Mouse (Mus musculus): ENCODE measurements at regions not wholly inside any gene's neighbourhood (a gene's known extent, or its start where the extent isn't known, plus 50 kb on each side); places are given as distances from the start of the nearest gene placed in this dataset.
A peak's percentile ranks its signal among the peaks of the same experiment; 100 is the strongest.
"Not testable (repeated sequence)": the region's sequence is repeated elsewhere in the genome, so short reads cannot be mapped to it uniquely, and the experiment has no call there.

DNA sequence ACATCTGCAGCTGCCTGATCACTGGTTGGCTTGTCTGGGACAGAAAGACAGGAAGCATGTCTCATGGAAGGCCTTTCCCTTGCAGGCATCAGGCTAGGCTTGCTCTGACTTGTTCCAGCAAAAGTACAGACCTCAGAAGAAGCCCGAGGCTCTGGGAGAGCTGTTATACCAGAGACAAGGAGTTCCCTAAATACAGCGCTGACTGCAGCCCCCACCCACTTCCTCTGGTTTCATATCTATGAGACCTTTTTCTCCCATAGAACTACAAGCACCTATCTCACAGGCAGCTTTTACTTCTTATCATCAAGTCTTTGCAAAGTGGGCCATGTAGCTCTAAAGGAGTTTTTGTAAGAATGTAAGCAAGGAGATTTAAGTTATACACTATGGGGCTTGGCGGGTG lies 312.2 kb upstream of the Vmn1r3 start:
- DNase-seq (ENCODE audit: low read depth): not testable (repeated sequence)

DNA sequence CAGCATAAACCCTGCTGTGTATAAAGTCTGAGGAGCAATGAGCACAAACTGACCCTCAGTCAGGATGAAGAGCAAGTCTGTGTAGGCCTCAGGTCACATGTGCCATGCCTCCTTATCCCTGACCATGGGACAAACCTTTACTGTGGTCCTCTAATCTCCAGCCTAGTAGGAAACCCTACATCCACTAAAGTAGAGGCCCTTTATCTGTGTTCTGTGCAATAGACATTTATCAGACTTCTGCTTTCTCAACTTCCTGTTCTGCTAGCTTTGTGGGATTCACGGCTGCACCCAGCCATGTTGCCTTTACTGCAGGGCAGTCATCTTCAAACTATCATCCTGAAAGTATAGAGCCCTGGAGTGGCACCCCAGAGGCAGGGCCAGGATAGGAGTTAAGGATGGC lies 310.8 kb upstream of the Vmn1r3 start:
- not testable (repeated sequence) for DNase-seq (ENCODE audit: low read depth)

GRCm38 (mm10) chr4:3494123-3494681 lies 309.0 kb upstream of the Vmn1r3 start:
- DNase-seq (ENCODE audit: low read depth): not testable (repeated sequence)

DNA sequence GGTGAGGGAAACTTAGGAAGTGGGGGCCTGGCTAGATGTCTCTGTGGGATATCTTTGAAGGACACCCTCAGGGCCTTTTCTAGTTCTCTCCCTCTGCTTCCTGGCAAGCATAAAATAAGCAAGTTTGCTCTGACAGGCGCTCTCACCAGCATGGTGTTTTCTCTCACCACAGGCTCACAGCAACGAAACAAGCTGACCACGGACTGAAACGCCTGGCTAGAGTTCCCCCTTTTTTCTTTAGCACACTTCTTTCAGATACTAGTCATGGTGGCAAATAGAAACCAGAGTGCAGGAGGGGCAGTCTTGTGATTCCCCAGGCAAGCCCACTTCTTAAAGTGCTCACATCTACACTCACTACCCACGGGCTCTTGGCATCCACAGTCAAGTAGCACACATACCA lies 305.7 kb upstream of the Vmn1r3 start:
- not testable (repeated sequence) for DNase-seq (ENCODE audit: low read depth)

GRCm38 (mm10) chr4:3482092-3482491 lies 296.9 kb upstream of the Vmn1r3 start:
- DNase-seq (ENCODE audit: low read depth): no peak
- TF ChIP-seq CTCF (IDR thresholded peaks at IDR 0.05; ENCODE audit: borderline replicate concordance, extremely low read depth, insufficient read depth, insufficient read length) (no peak), POLR2A (IDR thresholded peaks at IDR 0.05; ENCODE audit: borderline replicate concordance, extremely low read depth, insufficient read depth, insufficient read length, poor library complexity, severe bottlenecking) (no peak)

GRCm38 (mm10) chr4:3456773-3457172 lies 271.6 kb upstream of the Vmn1r3 start:
- TF ChIP-seq CTCF (IDR thresholded peaks at IDR 0.05; ENCODE audit: borderline replicate concordance, extremely low read depth, insufficient read depth, insufficient read length): no peak
- TF ChIP-seq POLR2A (IDR thresholded peaks at IDR 0.05; ENCODE audit: borderline replicate concordance, extremely low read depth, insufficient read depth, insufficient read length, poor library complexity, severe bottlenecking): no peak
- DNase-seq (ENCODE audit: low read depth): no peak

DNA sequence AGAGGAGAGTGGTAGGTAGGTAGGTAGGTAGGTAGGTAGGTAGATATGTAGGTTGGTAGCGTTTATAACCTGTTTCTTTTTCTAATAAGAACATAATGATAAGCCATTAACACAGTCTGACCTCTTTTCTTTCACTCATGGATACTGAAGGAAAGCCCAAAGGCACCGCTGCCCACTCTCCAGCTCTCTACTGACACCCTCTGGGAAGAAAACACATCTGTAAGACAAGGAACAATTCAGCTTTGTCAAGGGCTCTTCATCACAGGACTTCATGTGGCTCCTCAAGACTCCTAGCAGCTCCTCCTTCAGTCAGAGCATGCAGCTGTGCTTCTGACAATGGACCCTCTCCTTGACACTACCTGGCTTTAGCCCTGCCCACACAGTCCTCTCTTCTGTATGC lies 252.2 kb upstream of the Vmn1r3 start:
- not testable (repeated sequence) for DNase-seq (ENCODE audit: low read depth)

GRCm38 (mm10) chr4:3427968-3428367 lies 242.8 kb upstream of the Vmn1r3 start:
- DNase-seq (ENCODE audit: low read depth): no peak
- TF ChIP-seq CTCF (IDR thresholded peaks at IDR 0.05; ENCODE audit: borderline replicate concordance, extremely low read depth, insufficient read depth, insufficient read length) (no peak), POLR2A (IDR thresholded peaks at IDR 0.05; ENCODE audit: borderline replicate concordance, extremely low read depth, insufficient read depth, insufficient read length, poor library complexity, severe bottlenecking) (no peak)

DNA sequence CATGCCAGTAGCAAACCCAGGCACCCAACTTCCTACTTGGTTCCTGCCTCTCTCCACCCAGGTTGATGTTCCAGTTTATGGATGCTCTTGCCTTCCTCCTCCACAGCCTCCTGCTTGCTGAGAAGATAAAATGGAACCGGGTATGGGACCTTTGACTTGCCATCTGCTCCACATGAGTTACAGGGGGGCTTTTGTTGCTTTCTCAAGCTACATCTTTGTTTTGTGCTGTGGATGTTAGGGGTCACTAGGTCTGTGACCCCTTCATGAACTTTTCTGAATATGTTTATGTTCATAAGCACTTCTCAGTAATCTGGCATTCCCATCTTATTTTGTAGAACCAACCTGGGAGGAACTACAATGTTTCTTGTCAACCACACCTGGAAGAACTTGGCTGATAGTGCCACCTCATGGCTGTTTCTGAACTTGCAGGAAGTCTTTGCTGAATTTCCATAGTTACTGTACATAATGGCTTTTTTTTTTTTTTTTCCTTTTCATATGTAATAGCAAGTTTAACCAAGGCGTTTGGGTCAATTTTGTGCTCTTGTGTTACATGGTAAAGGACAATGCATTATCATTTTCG lies 234.9 kb upstream of the Vmn1r3 start:
- DNase-seq (ENCODE audit: low read depth): peak; percentile 0
- no peak for TF ChIP-seq CTCF (IDR thresholded peaks at IDR 0.05; ENCODE audit: borderline replicate concordance, extremely low read depth, insufficient read depth, insufficient read length)
- TF ChIP-seq POLR2A (IDR thresholded peaks at IDR 0.05; ENCODE audit: borderline replicate concordance, extremely low read depth, insufficient read depth, insufficient read length, poor library complexity, severe bottlenecking): no peak

DNA sequence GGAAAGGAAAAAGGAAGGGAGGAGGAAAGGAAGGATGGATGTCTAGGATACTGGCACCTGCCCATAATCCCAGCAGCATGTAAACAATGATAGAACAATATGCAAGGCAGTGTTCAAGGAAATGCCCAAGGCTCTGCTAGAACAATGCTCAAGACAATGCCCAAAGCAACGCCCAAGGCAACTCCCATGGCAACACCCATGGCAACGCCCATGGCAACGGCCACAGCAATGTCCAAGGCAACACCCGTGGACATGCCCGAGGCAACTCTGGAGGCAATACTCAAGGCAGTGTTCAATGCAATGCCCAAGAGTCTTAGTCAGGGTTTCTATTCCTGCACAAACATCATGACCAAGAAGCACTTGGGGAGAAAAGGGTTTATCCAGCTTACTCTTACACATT lies 231.5 kb upstream of the Vmn1r3 start:
- DNase-seq (ENCODE audit: low read depth): no peak
- TF ChIP-seq CTCF (IDR thresholded peaks at IDR 0.05; ENCODE audit: borderline replicate concordance, extremely low read depth, insufficient read depth, insufficient read length) (no peak), POLR2A (IDR thresholded peaks at IDR 0.05; ENCODE audit: borderline replicate concordance, extremely low read depth, insufficient read depth, insufficient read length, poor library complexity, severe bottlenecking) (no peak)

GRCm38 (mm10) chr4:3414442-3415022 lies 229.4 kb upstream of the Vmn1r3 start:
- not testable (repeated sequence) for DNase-seq (ENCODE audit: low read depth)

DNA sequence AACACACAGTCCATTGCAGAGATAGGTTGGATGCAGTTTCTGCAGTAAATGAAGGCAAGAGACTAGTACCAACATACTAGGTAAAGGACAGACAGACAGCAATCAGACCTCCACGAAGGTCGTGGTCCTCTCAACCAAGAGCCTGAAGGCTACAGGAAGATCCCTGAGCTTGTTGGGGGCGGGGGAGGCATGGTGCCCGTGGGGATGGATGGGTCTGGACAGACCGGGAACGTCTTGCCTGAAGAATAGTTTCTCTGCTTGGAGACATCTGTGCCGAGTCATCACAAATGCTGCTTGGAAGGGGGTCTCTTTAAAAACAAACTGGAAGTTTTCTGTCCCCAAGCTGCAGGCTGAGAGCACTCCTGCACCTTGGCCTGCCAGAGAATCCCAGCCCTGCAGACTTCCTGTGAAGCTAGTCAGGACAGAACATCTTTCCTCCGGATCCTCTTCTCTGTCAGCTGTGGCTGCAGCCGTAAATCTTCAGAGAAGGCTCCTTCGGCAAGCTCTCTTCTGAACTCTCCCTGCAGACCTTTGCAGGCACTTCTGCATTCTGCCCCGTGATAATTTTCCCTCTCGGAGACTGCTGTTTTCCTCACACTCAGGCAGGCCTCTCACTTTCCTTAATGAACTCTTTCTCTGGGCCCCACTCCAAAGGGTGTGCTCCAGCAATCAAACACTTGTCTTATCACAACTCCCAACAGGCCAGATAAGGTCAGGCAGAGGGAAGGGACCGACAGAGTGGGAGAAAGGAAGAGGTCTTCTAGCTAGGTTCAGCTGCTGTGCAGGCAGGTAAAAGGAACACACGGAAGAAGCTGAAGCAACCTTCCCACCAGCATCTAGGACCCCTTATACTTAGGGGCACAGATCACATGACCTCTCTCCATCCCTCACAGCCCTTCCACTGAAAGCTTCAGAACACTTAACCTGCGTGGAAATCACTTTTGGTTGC lies 228.6 kb upstream of the Vmn1r3 start:
- TF ChIP-seq CTCF (IDR thresholded peaks at IDR 0.05; ENCODE audit: borderline replicate concordance, extremely low read depth, insufficient read depth, insufficient read length) (no peak), POLR2A (IDR thresholded peaks at IDR 0.05; ENCODE audit: borderline replicate concordance, extremely low read depth, insufficient read depth, insufficient read length, poor library complexity, severe bottlenecking) (no peak)
- DNase-seq (ENCODE audit: low read depth): no peak

GRCm38 (mm10) chr4:3412323-3412722 lies 227.2 kb upstream of the Vmn1r3 start:
- DNase-seq (ENCODE audit: low read depth): not testable (repeated sequence)

- DNase-seq (ENCODE audit: low read depth): not testable (repeated sequence)
These were observed 217.7 kb upstream of the Vmn1r3 start for GRCm38 (mm10) chr4:3402856-3403255.

DNA sequence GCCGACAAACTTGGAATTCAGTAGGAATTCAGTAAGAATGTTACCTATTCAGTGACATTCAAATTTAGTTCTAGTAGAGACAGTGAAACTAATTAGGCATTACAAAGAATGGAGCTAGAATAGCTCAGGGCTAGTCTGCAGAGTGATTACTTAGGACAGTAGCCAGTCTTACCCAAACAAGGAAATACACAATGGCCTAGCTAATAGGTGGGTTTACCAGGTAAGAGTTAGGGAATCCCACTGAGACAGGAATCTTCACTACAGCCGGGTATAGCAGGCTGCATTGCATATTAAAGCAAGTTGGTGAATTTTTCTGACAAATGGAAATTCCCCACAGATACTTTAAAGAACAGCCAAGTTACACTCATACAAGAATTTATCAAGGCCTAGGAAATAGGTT lies 216.6 kb upstream of the Vmn1r3 start:
- not testable (repeated sequence) for DNase-seq (ENCODE audit: low read depth)

DNA sequence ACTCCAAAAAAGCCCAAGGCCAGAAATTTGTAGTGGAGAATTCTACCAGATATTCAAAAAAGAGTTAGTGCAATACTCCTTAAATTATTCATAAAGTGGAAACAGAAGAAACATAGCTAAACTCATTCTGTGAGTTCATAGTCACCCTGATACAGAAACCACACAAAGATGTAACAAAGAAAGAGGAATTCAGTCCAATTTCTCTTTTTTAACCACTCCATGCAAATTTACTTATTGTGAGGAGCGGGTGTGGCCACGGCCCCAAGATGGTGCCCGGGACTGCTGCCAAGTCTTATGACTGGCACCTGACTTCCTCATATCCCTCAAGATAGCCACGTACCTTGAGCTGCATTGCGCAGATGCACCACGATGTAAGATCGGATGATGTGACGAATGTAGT lies 206.4 kb upstream of the Vmn1r3 start:
- DNase-seq (ENCODE audit: low read depth): not testable (repeated sequence)

DNA sequence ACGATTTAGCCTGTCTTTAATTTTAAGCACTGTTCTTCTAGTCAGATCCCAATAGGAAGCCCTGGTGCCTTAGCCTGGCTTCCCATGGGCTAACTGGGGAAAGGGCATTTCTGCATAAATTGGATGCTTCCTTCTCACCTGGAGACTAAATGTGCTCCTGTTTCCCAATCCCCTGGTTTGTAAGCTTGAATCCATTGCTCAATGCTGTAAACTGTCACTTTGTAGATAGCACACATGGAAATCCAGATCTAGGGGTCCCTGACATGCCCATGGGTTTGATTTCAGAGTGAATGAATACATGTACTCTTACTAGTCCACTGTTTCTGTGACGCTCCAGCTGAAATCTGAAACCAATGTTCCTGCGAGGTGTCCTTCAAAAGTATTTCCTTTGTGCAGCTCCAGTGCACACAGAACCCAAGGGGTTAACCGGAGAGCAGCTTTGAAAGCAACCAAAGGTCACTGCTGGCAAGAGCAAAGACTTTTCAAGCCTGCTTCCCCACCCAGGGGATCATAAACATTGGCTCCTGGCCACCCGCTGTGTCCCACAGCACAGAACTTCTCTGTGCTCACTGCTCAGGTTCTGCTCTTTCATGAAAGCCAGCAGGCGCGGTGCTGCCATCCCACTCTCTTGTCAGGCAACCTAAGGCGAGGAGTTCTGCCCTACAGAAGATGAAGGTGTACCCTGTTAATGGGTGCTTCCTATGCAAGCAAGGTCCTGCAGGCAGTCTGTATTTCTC lies 188.0 kb upstream of the Vmn1r3 start:
- DNase-seq (ENCODE audit: low read depth): not testable (repeated sequence)

DNA sequence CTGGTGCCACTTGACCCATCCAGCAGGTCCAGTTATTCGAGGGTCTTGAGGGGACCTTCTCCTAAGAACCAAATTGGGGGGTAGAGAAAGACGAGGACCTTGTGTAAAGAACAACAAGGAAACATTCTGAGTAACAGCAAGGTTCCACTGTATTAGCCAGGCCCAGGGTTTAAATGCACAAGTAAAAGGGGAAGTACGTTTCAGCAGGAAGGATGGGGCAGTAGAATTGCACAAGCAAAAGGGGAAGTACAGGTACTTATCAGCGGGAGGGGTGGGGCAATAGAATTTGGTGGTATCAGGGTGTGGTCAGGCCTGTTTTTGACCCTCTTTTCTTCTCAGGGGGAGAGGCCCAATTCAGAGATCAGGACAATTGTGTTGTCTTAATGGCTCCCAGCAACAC lies 182.9 kb upstream of the Vmn1r3 start:
- DNase-seq (ENCODE audit: low read depth): not testable (repeated sequence)
